Comparison of ENCODE assay signal across 28 mouse cellular contexts in the genomic region with DNA sequence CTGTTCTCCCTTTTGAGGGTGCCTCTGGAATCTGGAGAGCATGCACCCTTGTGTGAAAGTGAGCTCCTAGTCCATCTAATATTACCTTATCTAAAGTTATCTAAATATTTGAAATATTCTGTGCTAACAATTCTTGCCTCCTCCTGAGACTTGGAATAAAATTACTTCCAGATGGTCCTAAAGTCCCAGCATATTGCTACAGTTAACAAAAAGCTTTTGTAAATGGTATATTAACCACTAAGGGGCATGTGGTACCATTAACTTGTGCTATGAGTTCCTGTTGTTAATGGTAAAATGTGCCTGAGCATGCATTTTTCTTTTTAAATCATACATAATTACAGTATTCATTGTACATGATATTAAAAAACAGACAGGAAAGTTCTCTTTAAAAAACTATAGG.
DNase-seq lines count a peak whose midpoint lies in the region; ATAC-seq and TF ChIP-seq lines count a peak whose summit lies in the region.
"Had no signal": no experiment of that assay in that cellular context is flagged by ENCODE, and none has a peak within 500 bp of the region (broad histone marks: within the 10 kb centered on the region; RNA-seq: fewer than 3 reads in every experiment).

No protein-coding gene starts in this region.

- no peaks in the 10 kb centered on the region for H3K27me3 ChIP-seq in limb, embryonic 13.5 days
- H3K27me3 ChIP-seq: heart, embryonic 12.5 days; hindbrain, embryonic 13.5 days; kidney, embryonic 15.5 days; liver, embryonic 15.5 days; midbrain, embryonic 15.5 days; stomach, embryonic 15.5 days had no signal

- H3K27ac ChIP-seq in embryonic fibroblast, embryonic 13.5 days (ENCODE audit: insufficient read depth, low read length), result peak overlapping the region; percentile 86
- peak overlapping the region; percentile 61; the same call in 1 of the 2 replicates for H3K27ac ChIP-seq in limb, embryonic 13.5 days
- H3K27ac ChIP-seq: hindbrain, embryonic 13.5 days; kidney, embryonic 15.5 days; liver, embryonic 15.5 days; midbrain, embryonic 10.5 days; midbrain, embryonic 15.5 days; stomach, embryonic 15.5 days had no signal

- H3K4me1 ChIP-seq in embryonic fibroblast, embryonic 13.5 days (ENCODE audit: control insufficient read depth, insufficient read depth, low read length), result no peaks in the 10 kb centered on the region
- peaks cover 15% of the 10 kb centered on the region for H3K4me1 ChIP-seq in limb, embryonic 13.5 days
- H3K4me1 ChIP-seq: heart, embryonic 12.5 days; hindbrain, embryonic 13.5 days; kidney, embryonic 15.5 days; liver, embryonic 15.5 days; midbrain, embryonic 15.5 days; stomach, embryonic 15.5 days had no signal

- no peaks in the 10 kb centered on the region for H3K9me3 ChIP-seq in limb, embryonic 13.5 days
- H3K9me3 ChIP-seq: forebrain, embryonic 10.5 days; heart, embryonic 12.5 days; hindbrain, embryonic 13.5 days; kidney, embryonic 15.5 days; liver, embryonic 15.5 days; midbrain, embryonic 10.5 days; midbrain, embryonic 15.5 days; stomach, embryonic 15.5 days had no signal

- H3K4me3 ChIP-seq in embryonic fibroblast, embryonic 13.5 days (ENCODE audit: insufficient read depth, low read length), result no peak overlapping the region
- no peak overlapping the region for H3K4me3 ChIP-seq in limb, embryonic 13.5 days
- H3K4me3 ChIP-seq: forebrain, embryonic 10.5 days; heart, embryonic 12.5 days; hindbrain, embryonic 13.5 days; kidney, embryonic 15.5 days; liver, embryonic 15.5 days; midbrain, embryonic 10.5 days; midbrain, embryonic 15.5 days; stomach, embryonic 15.5 days had no signal

- ATAC-seq in limb, embryonic 13.5 days (ENCODE audit: low FRiP score, low read depth), result peak; percentile 85
- ATAC-seq: CD4-positive, CD25-positive, alpha-beta regulatory T cell, adult 4 months; forebrain, postnatal 0 days; intestine, embryonic 16.5 days; midbrain, embryonic 15.5 days had no signal

- peak; percentile 56 for DNase-seq in embryo, embryonic 10.5 days (ENCODE audit: low spot score)
- no peak for DNase-seq in embryo, embryonic 9.5 days (ENCODE audit: extremely low spot score)
- DNase-seq in brain, adult 2 months (ENCODE audit: low read depth, low spot score), result peak; percentile 64
- DNase-seq in frontal cortex, postnatal 10 days (ENCODE audit: low spot score in 2 of 2), result no peak
- no peak for DNase-seq in left cerebral cortex, postnatal 10 days (ENCODE audit: extremely low spot score in 1 of 2, low spot score in 2 of 2)
- no peak for DNase-seq in kidney, adult 8-10 months
- DNase-seq: adrenal gland, postnatal 14 days; cerebellum, adult 9-11 months; forebrain, postnatal 0 days; gastrocnemius, postnatal 25 days; heart, adult 11 months; heart, postnatal 4 days; kidney, postnatal 25 days; lung, embryonic 14.5 days; lung, postnatal 14 days; right cerebral cortex, postnatal 25 days had no signal

- no peak for TF ChIP-seq POLR2A in embryonic fibroblast, embryonic 13.5 days (IDR thresholded peaks at IDR 0.05; ENCODE audit: low read depth, low read length)

- no peak overlapping the region for H3K9ac ChIP-seq in limb, embryonic 13.5 days
- H3K9ac ChIP-seq: forebrain, postnatal 0 days; heart, embryonic 12.5 days; hindbrain, embryonic 13.5 days; kidney, embryonic 15.5 days; liver, embryonic 15.5 days; lung, embryonic 14.5 days; midbrain, embryonic 15.5 days; stomach, embryonic 15.5 days had no signal

- H3K36me3 ChIP-seq in limb, embryonic 13.5 days, result no peaks in the 10 kb centered on the region
- H3K36me3 ChIP-seq: forebrain, embryonic 10.5 days; heart, embryonic 12.5 days; hindbrain, embryonic 13.5 days; kidney, embryonic 15.5 days; liver, embryonic 15.5 days; midbrain, embryonic 10.5 days; midbrain, embryonic 15.5 days; stomach, embryonic 15.5 days had no signal

- H3K4me2 ChIP-seq in limb, embryonic 13.5 days (replicated peaks), result no peak overlapping the region
- H3K4me2 ChIP-seq: heart, embryonic 12.5 days; hindbrain, embryonic 13.5 days; kidney, embryonic 15.5 days; liver, embryonic 15.5 days; lung, embryonic 14.5 days; midbrain, embryonic 15.5 days; stomach, embryonic 15.5 days had no signal

- intact Hi-C loops in left cerebral cortex, postnatal 10 days (cut with DNase I), result no loop called here

- no peak for TF ChIP-seq CTCF in embryonic fibroblast, embryonic 13.5 days (IDR thresholded peaks at IDR 0.05; ENCODE audit: borderline replicate concordance, insufficient read depth, low read length)

Comparison
In these comparisons a context has a peak if more than half of its experiments do, and no peak if none do; other contexts are left out.
1. DNase-seq: peak in embryo, embryonic 10.5 days (single experiment) and brain, adult 2 months (single experiment); none in embryo, embryonic 9.5 days (single experiment), frontal cortex, postnatal 10 days (0 of 2), left cerebral cortex, postnatal 10 days (0 of 2) and kidney, adult 8-10 months (0 of 2).